Mouse (Mus musculus) embryonic fibroblast, embryonic 13.5 days (primary cell): ENCODE results near the gene C2cd2. TPM values are rescaled to one million over a fixed set of nuclear protein-coding genes. Genes with fewer than 3 reads are reported as not detected.

Experiments used
- H3K27ac ChIP-seq: 2 replicates; pipeline ENCODE4 v1.5.1; 2012; ENCODE audit warnings: low read length, control low read depth, inconsistent platforms; ENCODE audit not compliant: insufficient read depth
- H3K4me1 ChIP-seq: 2 replicates; pipeline ENCODE4 v1.6.1; 2011; ENCODE audit warnings: low read length; ENCODE audit not compliant: control insufficient read depth, insufficient read depth
- H3K4me3 ChIP-seq: 2 replicates; pipeline ENCODE4 v1.5.1; 2011; ENCODE audit warnings: mild to moderate bottlenecking, control low read depth, low read length; ENCODE audit not compliant: insufficient read depth
- CTCF ChIP-seq: IDR thresholded peaks from 2 replicates; pipeline ENCODE4 v1.5.1; 2011; ENCODE audit warnings: mild to moderate bottlenecking, control low read depth, low read length, moderate library complexity, borderline replicate concordance; ENCODE audit not compliant: insufficient read depth
- POLR2A ChIP-seq: IDR thresholded peaks from 2 replicates; pipeline ENCODE4 v1.6.1; 2011; ENCODE audit warnings: low read depth, mild to moderate bottlenecking, control low read depth, low read length, moderate library complexity
- polyA plus RNA-seq: library from polyadenylated mRNA; stranded (reverse); fragments of >200 nt; gene quantifications from 2 replicates; pipeline ENCODE4 v1.2.4, GENCODE M21; 2011; ENCODE audit warnings: low read depth; ENCODE audit not compliant: missing spikeins, insufficient read length

The C2cd2 gene
- polyA plus RNA-seq, 1 experiment, result 30.3 TPM

DNA sequence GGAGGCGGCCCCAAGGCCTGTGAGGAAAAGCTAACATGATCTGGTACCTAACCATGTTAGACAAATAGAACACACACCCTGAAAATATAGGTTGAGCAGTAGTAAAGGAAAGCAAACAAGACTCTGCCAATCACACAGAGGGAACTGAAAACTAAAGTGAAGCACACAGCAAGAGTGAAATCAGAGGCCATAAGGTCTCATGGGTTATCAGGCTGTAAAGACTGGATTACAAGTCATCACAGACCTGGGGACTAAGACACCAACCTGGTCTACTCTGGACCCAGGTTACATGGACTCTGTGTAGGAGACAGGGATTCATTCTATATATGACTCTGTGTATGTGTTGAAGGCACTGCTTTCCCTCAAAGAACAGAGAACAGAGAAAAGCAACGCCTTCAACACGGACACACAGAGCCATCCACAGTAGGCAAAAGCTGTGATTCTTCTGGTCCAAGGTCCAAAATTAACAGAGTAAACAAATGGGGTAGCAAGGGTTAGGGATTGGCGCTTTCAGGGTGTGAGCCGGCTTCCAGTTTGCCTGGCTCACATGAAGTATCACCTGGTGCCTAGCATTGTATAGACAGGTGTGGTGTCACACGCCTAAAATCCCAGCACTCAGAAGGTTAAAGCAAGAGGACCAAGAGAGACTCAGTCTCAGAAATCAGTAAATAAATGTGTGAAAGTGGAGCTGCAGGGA is 138.9 kb downstream of the C2cd2 start:
- no peak for TF ChIP-seq POLR2A
- TF ChIP-seq CTCF, result no peak
- Histone ChIP-seq H3K4me1 (no peaks in the 10 kb centered on the region), H3K27ac (no peak overlapping the region), H3K4me3 (no peak overlapping the region)

- H3K27ac ChIP-seq, result no peak overlapping the region
- no peaks in the 10 kb centered on the region for H3K4me1 ChIP-seq
- no peak for TF ChIP-seq POLR2A
- H3K4me3 ChIP-seq, result no peak overlapping the region
These were observed 142.9 kb downstream of the C2cd2 start for GRCm38 (mm10) chr16:97819532-97819931.

DNA sequence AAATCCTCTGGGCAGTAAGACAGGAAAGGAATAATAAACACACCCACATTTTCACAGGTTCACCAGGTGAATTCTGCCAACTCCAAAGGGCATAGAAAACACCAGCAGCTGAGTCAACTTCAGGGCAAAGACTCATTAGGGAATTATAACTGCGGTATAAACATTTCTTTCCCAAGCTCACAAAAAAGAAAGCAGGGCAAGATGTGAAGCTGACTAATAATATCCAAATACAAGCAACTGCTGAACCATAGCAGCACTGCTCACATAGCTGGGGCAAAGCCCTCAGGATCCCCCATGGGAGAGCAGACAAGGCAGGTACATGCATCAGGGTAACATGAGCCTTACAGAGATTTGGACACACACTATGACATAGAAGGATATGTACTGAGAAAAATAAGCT is 145.0 kb downstream of the C2cd2 start:
- Histone ChIP-seq H3K4me3 (no peak overlapping the region), H3K27ac (no peak overlapping the region), H3K4me1 (no peaks in the 10 kb centered on the region)
- TF ChIP-seq CTCF (no peak), POLR2A (no peak)

- TF ChIP-seq POLR2A (no peak), CTCF (no peak)
- Histone ChIP-seq H3K4me3 (no peak overlapping the region), H3K4me1 (no peaks in the 10 kb centered on the region), H3K27ac (no peak overlapping the region)
These were observed 147.1 kb downstream of the C2cd2 start for GRCm38 (mm10) chr16:97815269-97815668.

DNA sequence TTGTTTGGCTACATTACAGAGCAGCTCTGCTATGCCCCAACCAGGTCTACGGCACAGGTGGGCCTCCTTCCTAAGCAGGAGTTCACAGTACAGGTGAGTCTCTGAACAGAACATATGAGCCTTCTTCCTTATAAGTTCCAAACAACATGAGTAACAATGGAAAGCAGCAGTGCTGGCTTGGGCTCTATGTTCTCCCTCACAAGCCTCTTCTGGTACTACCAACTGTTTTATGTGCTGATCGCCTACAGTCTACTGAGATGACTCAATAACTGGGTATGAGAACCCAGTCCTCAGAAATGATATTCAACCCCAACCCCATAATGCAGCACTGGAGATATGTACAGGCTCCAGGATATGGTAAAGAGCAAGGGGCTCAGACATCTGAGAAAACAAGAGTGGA is 148.3 kb downstream of the C2cd2 start:
- no peaks in the 10 kb centered on the region for H3K4me1 ChIP-seq
- H3K27ac ChIP-seq, result no peak overlapping the region
- no peak for TF ChIP-seq POLR2A
- no peak overlapping the region for H3K4me3 ChIP-seq

- H3K4me3 ChIP-seq, result no peak overlapping the region
- TF ChIP-seq CTCF, result no peak
- no peak for TF ChIP-seq POLR2A
- H3K27ac ChIP-seq, result no peak overlapping the region
- H3K4me1 ChIP-seq, result no peaks in the 10 kb centered on the region
These were observed 153.5 kb downstream of the C2cd2 start for GRCm38 (mm10) chr16:97808881-97809280.

GRCm38 (mm10) chr16:97805646-97806045 is 156.8 kb downstream of the C2cd2 start:
- Histone ChIP-seq H3K4me3 (no peak overlapping the region), H3K4me1 (no peaks in the 10 kb centered on the region), H3K27ac (no peak overlapping the region)
- TF ChIP-seq POLR2A, result no peak

Other genes starting within 250 kb of the C2cd2 start
- gene Ripk4, start 198.8 kb downstream of the C2cd2 start, polyA plus RNA-seq, result 0.32 TPM in 1 of 2 replicates, not detected in the other
- gene Prdm15, start 110.7 kb downstream of the C2cd2 start, polyA plus RNA-seq, result 8.2 and 9.8 TPM in 2 replicates
- gene Zbtb21, start within 50 bp of the C2cd2 start, polyA plus RNA-seq, result 18.4 and 20.4 TPM in 2 replicates
- gene B230307C23Rik, start 34.7 kb upstream of the C2cd2 start, polyA plus RNA-seq, result 13.8 and 25.3 TPM in 2 replicates
- gene A630089N07Rik, start 119.9 kb upstream of the C2cd2 start, polyA plus RNA-seq, result 15.7 and 16.1 TPM in 2 replicates